Mouse (Mus musculus) E14TG2a.4 (cell line): Measurements from ENCODE around the gene Pycr1.

Experiments
- CTCF ChIP-seq: conservative IDR thresholded peaks from 2 replicates; pipeline ENCODE4 v1.5.1; 2014; ENCODE audit warnings: low read length
- NANOG ChIP-seq: IDR thresholded peaks from 2 replicates; pipeline ENCODE4 v1.6.1; 2014; ENCODE audit warnings: borderline replicate concordance, low read length, mixed read lengths
- POU5F1 ChIP-seq: IDR thresholded peaks from 2 replicates; pipeline ENCODE4 v1.6.1; 2014; ENCODE audit warnings: low read length, borderline replicate concordance

GRCm38 (mm10) chr11:120692471-120693011 is 49.0 kb upstream of the Pycr1 start:
- no peak for TF ChIP-seq CTCF
- no peak for TF ChIP-seq NANOG
- TF ChIP-seq POU5F1: no peak
